Mouse (Mus musculus): ENCODE results near the gene Tubgcp2. TPM values are rescaled to one million over a fixed set of nuclear protein-coding genes. Genes with fewer than 3 reads are reported as not detected.
A peak's percentile ranks its signal among the peaks of the same experiment; 100 is the strongest.

Tubgcp2 gene
- polyA plus RNA-seq, 1 experiment from 2014 or later: 62.9 TPM

- no peak overlapping the region for H3K4me2 ChIP-seq (replicated peaks; ENCODE audit: low read depth, low read length)
- no peak overlapping the region for H3K27ac ChIP-seq (ENCODE audit: low read depth, low read length)
- H3K9ac ChIP-seq (ENCODE audit: low read depth, low read length): no peak overlapping the region
- 0 out of 2 replicates have a peak, but pooled peaks cover 4% of the 10 kb centered on the region for H3K4me1 ChIP-seq (ENCODE audit: control insufficient read depth, insufficient read depth, low read length)
- no peaks in the 10 kb centered on the region for H3K27me3 ChIP-seq (ENCODE audit: control insufficient read depth, insufficient read depth, low read length)
- no peak overlapping the region for H3K4me3 ChIP-seq (ENCODE audit: low read length)
- no peak for ATAC-seq (ENCODE audit: low FRiP score, low TSS enrichment)
- 63% methylated on average over 5 of the region's 5 CpGs for WGBS
- no peaks in the 10 kb centered on the region for H3K9me3 ChIP-seq (ENCODE audit: control insufficient read depth, low read length)
- no peaks in the 10 kb centered on the region for H3K36me3 ChIP-seq (ENCODE audit: control insufficient read depth, insufficient read depth, low read length)
These were observed 61.0 kb downstream of the Tubgcp2 start for GRCm38 (mm10) chr7:139975471-139975870.

DNA sequence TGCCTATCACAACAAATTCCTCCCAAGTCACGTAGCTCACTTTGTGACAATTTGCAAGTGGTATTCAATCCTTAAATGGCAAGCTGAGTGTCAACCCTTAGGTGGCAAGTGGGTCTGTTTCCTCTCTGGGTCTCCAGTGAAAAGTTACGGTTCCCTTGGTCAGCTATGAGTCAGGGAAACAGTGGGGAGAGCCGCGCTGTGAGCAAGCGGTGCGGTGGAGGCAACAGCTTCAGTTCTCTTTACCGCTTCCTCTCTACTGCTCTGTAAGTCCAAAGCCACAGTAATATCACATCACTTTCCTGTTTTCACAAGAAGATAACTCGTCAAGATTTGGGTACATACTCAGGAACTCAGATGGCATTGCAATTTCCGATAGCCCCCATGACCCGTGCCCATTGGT is 62.2 kb downstream of the Tubgcp2 start:
- H3K27me3 ChIP-seq (ENCODE audit: control insufficient read depth, insufficient read depth, low read length): no peaks in the 10 kb centered on the region
- 87% methylated on average over 10 of the region's 10 CpGs for WGBS
- H3K4me3 ChIP-seq (ENCODE audit: low read length): no peak overlapping the region
- H3K9me3 ChIP-seq (ENCODE audit: control insufficient read depth, low read length): no peaks in the 10 kb centered on the region
- no peak overlapping the region for H3K9ac ChIP-seq (ENCODE audit: low read depth, low read length)
- H3K36me3 ChIP-seq (ENCODE audit: control insufficient read depth, insufficient read depth, low read length): no peaks in the 10 kb centered on the region
- ATAC-seq (ENCODE audit: low FRiP score, low TSS enrichment): no peak
- H3K4me1 ChIP-seq (ENCODE audit: control insufficient read depth, insufficient read depth, low read length): 0 out of 2 replicates have a peak, but pooled peaks cover 4% of the 10 kb centered on the region
- no peak overlapping the region for H3K4me2 ChIP-seq (replicated peaks; ENCODE audit: low read depth, low read length)
- H3K27ac ChIP-seq (ENCODE audit: low read depth, low read length): no peak overlapping the region

DNA sequence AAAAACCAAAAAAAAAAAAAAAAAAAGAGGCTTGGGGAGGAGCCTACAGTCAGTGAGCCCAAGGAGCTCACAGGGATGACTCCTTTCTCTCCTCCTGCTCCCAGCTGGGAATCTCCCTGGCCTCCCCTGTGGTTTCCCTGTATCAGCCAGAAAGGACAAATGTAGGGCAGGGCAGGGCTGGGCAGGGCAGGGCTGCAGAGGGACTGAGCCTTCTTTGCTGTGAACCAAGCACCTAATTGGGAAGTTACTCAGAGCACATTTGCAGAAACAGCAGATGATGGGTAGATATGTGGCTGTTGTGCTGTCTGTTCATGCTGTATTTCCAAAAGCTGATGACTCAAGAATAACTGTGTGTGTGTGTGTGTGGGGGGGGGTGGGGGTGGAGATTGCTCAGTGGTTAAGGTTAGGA is 63.5 kb downstream of the Tubgcp2 start:
- Histone ChIP-seq H3K9ac (ENCODE audit: low read depth, low read length) (no peak overlapping the region), H3K4me2 (replicated peaks; ENCODE audit: low read depth, low read length) (no peak overlapping the region), H3K9me3 (ENCODE audit: control insufficient read depth, low read length) (no peaks in the 10 kb centered on the region), H3K36me3 (ENCODE audit: control insufficient read depth, insufficient read depth, low read length) (no peaks in the 10 kb centered on the region), H3K27ac (ENCODE audit: low read depth, low read length) (no peak overlapping the region), H3K4me1 (ENCODE audit: control insufficient read depth, insufficient read depth, low read length) (no peaks in the 10 kb centered on the region), H3K27me3 (ENCODE audit: control insufficient read depth, insufficient read depth, low read length) (no peaks in the 10 kb centered on the region), H3K4me3 (ENCODE audit: low read length) (no peak overlapping the region)
- no peak for ATAC-seq (ENCODE audit: low FRiP score, low TSS enrichment)

DNA sequence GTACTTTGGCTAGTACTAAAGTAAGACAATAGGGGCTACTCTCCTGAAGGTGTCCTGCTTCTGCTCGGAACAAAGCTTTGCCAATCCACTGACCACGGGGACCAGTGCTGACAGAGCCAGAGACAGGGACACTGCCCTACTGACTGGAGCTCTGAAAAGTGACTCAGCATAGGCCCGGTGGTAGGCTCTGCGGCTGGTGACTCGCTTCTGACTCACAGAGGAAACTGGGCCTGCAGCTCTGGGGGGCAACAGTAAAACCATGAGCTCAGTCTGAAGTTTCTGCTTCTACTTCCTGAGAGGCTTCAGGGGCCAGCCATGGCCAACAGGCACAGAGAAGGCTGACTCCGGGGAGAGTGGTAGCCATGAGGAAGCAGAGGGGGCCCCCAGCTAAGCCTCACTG is 65.0 kb downstream of the Tubgcp2 start:
- ATAC-seq (ENCODE audit: low FRiP score, low TSS enrichment): no peak
- Histone ChIP-seq H3K4me1 (ENCODE audit: control insufficient read depth, insufficient read depth, low read length) (no peaks in the 10 kb centered on the region), H3K9me3 (ENCODE audit: control insufficient read depth, low read length) (no peaks in the 10 kb centered on the region), H3K36me3 (ENCODE audit: control insufficient read depth, insufficient read depth, low read length) (no peaks in the 10 kb centered on the region), H3K27ac (ENCODE audit: low read depth, low read length) (no peak overlapping the region), H3K4me2 (replicated peaks; ENCODE audit: low read depth, low read length) (no peak overlapping the region), H3K27me3 (ENCODE audit: control insufficient read depth, insufficient read depth, low read length) (no peaks in the 10 kb centered on the region), H3K4me3 (ENCODE audit: low read length) (no peak overlapping the region), H3K9ac (ENCODE audit: low read depth, low read length) (no peak overlapping the region)
- WGBS: 70% methylated on average over 6 of the region's 6 CpGs

- no peak overlapping the region for H3K4me2 ChIP-seq (replicated peaks; ENCODE audit: low read depth, low read length)
- H3K36me3 ChIP-seq (ENCODE audit: control insufficient read depth, insufficient read depth, low read length): no peaks in the 10 kb centered on the region
- no peak overlapping the region for H3K9ac ChIP-seq (ENCODE audit: low read depth, low read length)
- no peaks in the 10 kb centered on the region for H3K27me3 ChIP-seq (ENCODE audit: control insufficient read depth, insufficient read depth, low read length)
- H3K4me1 ChIP-seq (ENCODE audit: control insufficient read depth, insufficient read depth, low read length): no peaks in the 10 kb centered on the region
- no peaks in the 10 kb centered on the region for H3K9me3 ChIP-seq (ENCODE audit: control insufficient read depth, low read length)
- H3K4me3 ChIP-seq (ENCODE audit: low read length): no peak overlapping the region
- WGBS: 82% methylated on average over 5 of the region's 5 CpGs
- no peak for ATAC-seq (ENCODE audit: low FRiP score, low TSS enrichment)
- H3K27ac ChIP-seq (ENCODE audit: low read depth, low read length): no peak overlapping the region
These were observed 65.5 kb downstream of the Tubgcp2 start for GRCm38 (mm10) chr7:139970979-139971378.

DNA sequence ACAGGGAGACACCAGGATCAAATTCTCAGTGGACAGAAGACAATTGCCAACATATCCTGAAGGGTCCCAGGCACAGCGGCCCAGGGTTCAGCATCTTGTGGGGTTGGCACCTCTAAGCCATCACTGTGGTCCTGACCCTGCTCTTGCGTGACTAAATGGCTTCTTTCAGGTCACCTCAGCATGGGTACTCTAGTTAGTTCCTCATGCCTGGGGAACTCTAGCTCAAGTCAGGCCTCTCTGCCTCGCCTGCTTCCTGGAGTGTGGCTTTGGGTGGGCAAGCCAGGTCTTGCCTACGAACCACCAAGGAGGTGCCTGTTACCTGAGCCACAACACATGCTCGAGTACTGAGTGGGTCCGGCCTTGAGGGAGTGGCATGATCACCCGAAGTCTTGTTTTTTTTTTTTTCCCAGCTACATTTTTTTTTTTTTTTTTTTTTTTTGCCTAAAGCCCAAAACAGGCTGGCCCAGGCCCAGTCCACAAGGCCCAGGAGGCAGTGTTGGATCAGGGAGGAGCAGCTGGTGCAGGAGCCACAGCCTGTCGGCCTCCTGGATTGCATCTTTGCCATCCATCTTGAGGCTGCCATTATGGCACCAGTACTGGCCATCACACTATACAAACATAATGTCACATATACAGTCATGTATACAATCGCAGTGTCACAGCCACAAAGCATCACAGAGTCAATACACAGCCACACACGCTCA is 66.1 kb downstream of the Tubgcp2 start:
- no peak for ATAC-seq (ENCODE audit: low FRiP score, low TSS enrichment)
- no peak overlapping the region for H3K27ac ChIP-seq (ENCODE audit: low read depth, low read length)
- no peaks in the 10 kb centered on the region for H3K9me3 ChIP-seq (ENCODE audit: control insufficient read depth, low read length)
- no peaks in the 10 kb centered on the region for H3K27me3 ChIP-seq (ENCODE audit: control insufficient read depth, insufficient read depth, low read length)
- 84% methylated on average over 10 of the region's 10 CpGs for WGBS
- no peaks in the 10 kb centered on the region for H3K36me3 ChIP-seq (ENCODE audit: control insufficient read depth, insufficient read depth, low read length)
- no peaks in the 10 kb centered on the region for H3K4me1 ChIP-seq (ENCODE audit: control insufficient read depth, insufficient read depth, low read length)
- no peak overlapping the region for H3K4me3 ChIP-seq (ENCODE audit: low read length)
- no peak overlapping the region for H3K4me2 ChIP-seq (replicated peaks; ENCODE audit: low read depth, low read length)
- no peak overlapping the region for H3K9ac ChIP-seq (ENCODE audit: low read depth, low read length)

DNA sequence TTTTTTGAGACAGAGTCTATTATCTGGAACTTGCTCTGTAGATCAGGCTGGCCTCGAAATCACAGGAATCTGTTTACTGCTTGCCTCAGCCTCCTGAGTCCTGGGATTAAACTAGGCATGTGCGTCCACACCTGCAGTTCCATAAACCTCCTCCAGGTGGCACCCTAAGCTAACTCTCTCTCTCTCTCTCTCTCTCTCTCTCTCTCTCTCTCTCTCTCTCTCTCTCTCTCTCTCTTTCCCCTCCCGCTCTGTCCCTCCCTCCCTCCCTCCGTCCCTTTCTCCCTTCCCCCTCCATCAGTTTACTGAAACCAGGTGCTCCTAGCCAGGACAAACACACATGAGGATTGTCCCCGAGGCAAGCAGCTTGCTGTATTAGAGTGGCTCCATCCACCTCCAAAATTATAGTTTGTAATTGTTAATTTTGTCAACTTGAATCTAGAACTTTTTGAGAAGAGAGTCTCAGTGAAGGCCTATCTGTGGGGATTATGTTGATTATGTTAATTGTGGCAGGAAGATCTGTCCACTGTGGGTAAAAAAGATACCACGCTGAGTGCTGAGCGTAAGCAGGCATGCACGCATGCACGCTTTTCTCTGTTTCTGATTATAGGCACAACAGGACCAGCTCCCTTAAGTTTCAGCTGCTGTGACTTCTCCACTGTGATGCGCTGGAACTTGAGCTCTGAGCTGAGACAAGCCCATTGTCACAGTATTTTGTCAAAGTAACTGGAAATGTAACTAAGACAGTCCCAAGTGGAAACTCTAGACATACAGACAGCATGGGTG is 66.9 kb downstream of the Tubgcp2 start:
- no peak overlapping the region for H3K27ac ChIP-seq (ENCODE audit: low read depth, low read length)
- WGBS: 48% methylated on average over 9 of the region's 10 CpGs
- H3K4me3 ChIP-seq (ENCODE audit: low read length): no peak overlapping the region
- ATAC-seq (ENCODE audit: low FRiP score, low TSS enrichment): 0 out of 2 replicates have a peak, but pooled peaks have one; percentile 36
- H3K4me2 ChIP-seq (replicated peaks; ENCODE audit: low read depth, low read length): no peak overlapping the region
- H3K27me3 ChIP-seq (ENCODE audit: control insufficient read depth, insufficient read depth, low read length): no peaks in the 10 kb centered on the region
- no peak overlapping the region for H3K9ac ChIP-seq (ENCODE audit: low read depth, low read length)
- no peaks in the 10 kb centered on the region for H3K4me1 ChIP-seq (ENCODE audit: control insufficient read depth, insufficient read depth, low read length)
- no peaks in the 10 kb centered on the region for H3K36me3 ChIP-seq (ENCODE audit: control insufficient read depth, insufficient read depth, low read length)
- no peaks in the 10 kb centered on the region for H3K9me3 ChIP-seq (ENCODE audit: control insufficient read depth, low read length)

DNA sequence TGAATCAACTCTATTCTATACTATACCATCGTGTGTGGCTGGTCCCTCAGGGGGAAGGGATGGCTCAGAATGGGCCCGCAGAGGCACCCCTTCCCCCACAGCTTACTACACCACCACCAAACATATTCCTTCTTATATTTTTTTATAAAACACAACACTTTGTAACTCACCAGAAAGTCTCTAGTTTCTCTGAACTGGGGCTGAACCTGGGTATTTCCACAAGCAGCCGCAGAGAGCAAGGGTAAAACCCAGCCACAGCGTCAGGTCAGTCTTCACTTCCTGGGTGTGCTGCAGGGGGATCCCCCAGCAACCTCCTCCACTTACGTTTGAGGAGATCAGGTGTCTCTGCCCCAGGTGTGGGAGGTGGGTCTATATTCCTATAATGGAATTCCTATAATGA is 68.0 kb downstream of the Tubgcp2 start:
- Histone ChIP-seq H3K27me3 (ENCODE audit: control insufficient read depth, insufficient read depth, low read length) (no peaks in the 10 kb centered on the region), H3K9me3 (ENCODE audit: control insufficient read depth, low read length) (no peaks in the 10 kb centered on the region), H3K4me3 (ENCODE audit: low read length) (no peak overlapping the region), H3K27ac (ENCODE audit: low read depth, low read length) (no peak overlapping the region), H3K4me1 (ENCODE audit: control insufficient read depth, insufficient read depth, low read length) (no peaks in the 10 kb centered on the region), H3K36me3 (ENCODE audit: control insufficient read depth, insufficient read depth, low read length) (no peaks in the 10 kb centered on the region), H3K4me2 (replicated peaks; ENCODE audit: low read depth, low read length) (no peak overlapping the region), H3K9ac (ENCODE audit: low read depth, low read length) (no peak overlapping the region)
- no peak for ATAC-seq (ENCODE audit: low FRiP score, low TSS enrichment)
- 49% methylated on average over 5 of the region's 5 CpGs for WGBS

DNA sequence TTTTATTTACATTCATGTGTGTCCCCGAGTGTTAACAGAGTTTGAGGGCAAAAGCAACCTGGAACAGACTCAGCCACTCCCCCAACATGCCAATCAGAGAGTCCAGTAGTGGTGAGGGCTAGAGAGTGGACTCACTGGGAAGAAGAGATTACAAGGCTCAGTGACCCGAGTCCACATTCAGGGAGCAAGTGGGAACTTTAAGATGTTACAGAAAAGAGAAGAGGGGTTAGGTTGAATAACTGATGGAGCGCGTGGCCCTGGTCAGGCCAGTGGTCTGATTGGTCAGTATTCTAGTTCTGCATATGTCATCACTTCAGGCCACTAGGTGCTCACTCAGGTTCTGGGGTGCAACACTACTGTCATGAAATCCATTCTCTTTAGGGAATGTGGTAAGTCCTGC is 69.3 kb downstream of the Tubgcp2 start:
- Histone ChIP-seq H3K4me2 (replicated peaks; ENCODE audit: low read depth, low read length) (no peak overlapping the region), H3K9ac (ENCODE audit: low read depth, low read length) (no peak overlapping the region), H3K4me3 (ENCODE audit: low read length) (no peak overlapping the region), H3K27ac (ENCODE audit: low read depth, low read length) (no peak overlapping the region), H3K36me3 (ENCODE audit: control insufficient read depth, insufficient read depth, low read length) (no peaks in the 10 kb centered on the region), H3K9me3 (ENCODE audit: control insufficient read depth, low read length) (no peaks in the 10 kb centered on the region), H3K4me1 (ENCODE audit: control insufficient read depth, insufficient read depth, low read length) (no peaks in the 10 kb centered on the region), H3K27me3 (ENCODE audit: control insufficient read depth, insufficient read depth, low read length) (no peaks in the 10 kb centered on the region)
- 23% methylated on average over 4 of the region's 4 CpGs for WGBS
- ATAC-seq (ENCODE audit: low FRiP score, low TSS enrichment): no peak
